Mouse (Mus musculus) cerebellum, postnatal 36 days (tissue): Measurements from ENCODE around the gene Ppm1b.
A peak's percentile ranks its signal among the peaks of the same experiment; 100 is the strongest.
"Not testable (repeated sequence)": the region's sequence is repeated elsewhere in the genome, so short reads cannot be mapped to it uniquely, and the experiment has no call there.

Source experiments
- DNase-seq, 2 experiments: peaks; one replicate each; pipeline ENCODE4 v3.0.0; 2021 to 2022; ENCODE audit warnings: mixed read lengths in 2 of 2

Ppm1b gene

GRCm38 (mm10) chr17:84956441-84956840 lies at the start of gene Ppm1b:
TSS of gene Ppm1b (plus strand) at chr17:84956741.
- DNase-seq: no peak

- no peak for DNase-seq
Measured at GRCm38 (mm10) chr17:84921666-84922376, 34.7 kb upstream of the Ppm1b start.

GRCm38 (mm10) chr17:84924779-84925178 lies 31.8 kb upstream of the Ppm1b start:
- DNase-seq: no peak

- peak in 1 of 2 experiments; percentile 34 for DNase-seq
Measured at GRCm38 (mm10) chr17:84926233-84926632, 30.3 kb upstream of the Ppm1b start.

GRCm38 (mm10) chr17:84927580-84927979 lies 29.0 kb upstream of the Ppm1b start:
- no peak for DNase-seq

- DNase-seq: no peak
Measured at GRCm38 (mm10) chr17:84932943-84933342, 23.6 kb upstream of the Ppm1b start.

GRCm38 (mm10) chr17:84933968-84934367 lies 22.6 kb upstream of the Ppm1b start:
- DNase-seq: no peak

GRCm38 (mm10) chr17:84935620-84936019 lies 20.9 kb upstream of the Ppm1b start:
- DNase-seq: not testable (repeated sequence)

- DNase-seq: no peak
Measured at GRCm38 (mm10) chr17:84936301-84936700, 20.2 kb upstream of the Ppm1b start.

GRCm38 (mm10) chr17:84936809-84937208 lies 19.7 kb upstream of the Ppm1b start:
- DNase-seq: no peak

- no peak for DNase-seq
Measured at GRCm38 (mm10) chr17:84937220-84937619, 19.3 kb upstream of the Ppm1b start.

GRCm38 (mm10) chr17:84938215-84938614 lies 18.3 kb upstream of the Ppm1b start:
- no peak for DNase-seq

- no peak for DNase-seq
Measured at GRCm38 (mm10) chr17:84940017-84940731, 16.4 kb upstream of the Ppm1b start.

GRCm38 (mm10) chr17:84941291-84941868 lies 15.2 kb upstream of the Ppm1b start:
- DNase-seq: no peak

- no peak for DNase-seq
Measured at GRCm38 (mm10) chr17:84942358-84943032, 14.0 kb upstream of the Ppm1b start.

GRCm38 (mm10) chr17:84943033-84943393 lies 13.5 kb upstream of the Ppm1b start:
- no peak for DNase-seq

GRCm38 (mm10) chr17:84944348-84944747 lies 12.2 kb upstream of the Ppm1b start:
- DNase-seq: no peak

- DNase-seq: no peak
Measured at GRCm38 (mm10) chr17:84952521-84952920, 4.0 kb upstream of the Ppm1b start.

- no peak for DNase-seq
Measured at GRCm38 (mm10) chr17:84953776-84954175, 2.8 kb upstream of the Ppm1b start.

GRCm38 (mm10) chr17:84954881-84955280 lies 1.7 kb upstream of the Ppm1b start:
- DNase-seq: no peak

GRCm38 (mm10) chr17:84956931-84957486 lies 468 bp downstream of the Ppm1b start:
- peak; percentile 85 to 91 for DNase-seq

- peak; percentile 99 to 100 for DNase-seq
Measured at GRCm38 (mm10) chr17:84957487-84958259, 1.1 kb downstream of the Ppm1b start.
